Mouse (Mus musculus): ENCODE measurements at regions not wholly inside any gene's neighbourhood (a gene's known extent, or its start where the extent isn't known, plus 50 kb on each side); places are given as distances from the start of the nearest gene placed in this dataset.
A peak's percentile ranks its signal among the peaks of the same experiment; 100 is the strongest.

DNA sequence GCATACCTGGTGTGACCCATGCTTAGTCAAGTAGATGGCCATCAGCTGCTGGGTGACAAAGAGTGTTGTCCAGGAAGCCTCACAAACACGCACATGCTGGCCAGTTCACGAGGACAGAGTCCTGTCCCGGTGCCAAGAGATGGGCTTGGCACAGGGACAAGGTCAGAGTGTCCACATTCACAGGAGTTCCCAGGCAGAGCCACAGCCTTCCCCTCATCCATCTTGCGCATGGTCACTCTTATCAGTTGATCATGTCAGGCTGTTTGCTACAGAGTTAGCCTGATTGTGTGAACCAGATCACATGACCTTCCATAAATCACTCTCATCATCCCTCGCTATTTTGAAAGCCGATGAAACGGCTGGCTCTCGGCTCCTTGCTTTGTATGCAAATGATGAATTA, 103.6 kb downstream of the Gm11011 start:
- H3K27ac ChIP-seq = no peak overlapping the region
- H3K9me3 ChIP-seq (replicated peaks) = no peaks in the 10 kb centered on the region
- 61% methylated on average over 8 of the region's 8 CpGs for WGBS
- H3K27me3 ChIP-seq (ENCODE audit: low read depth, poor library complexity, severe bottlenecking) = no peaks in the 10 kb centered on the region
- H3K4me3 ChIP-seq = no peak overlapping the region
- H3K36me3 ChIP-seq = no peaks in the 10 kb centered on the region
- peaks cover 39% of the 10 kb centered on the region for H3K4me1 ChIP-seq
- no peak for DNase-seq (ENCODE audit: low spot score)

DNA sequence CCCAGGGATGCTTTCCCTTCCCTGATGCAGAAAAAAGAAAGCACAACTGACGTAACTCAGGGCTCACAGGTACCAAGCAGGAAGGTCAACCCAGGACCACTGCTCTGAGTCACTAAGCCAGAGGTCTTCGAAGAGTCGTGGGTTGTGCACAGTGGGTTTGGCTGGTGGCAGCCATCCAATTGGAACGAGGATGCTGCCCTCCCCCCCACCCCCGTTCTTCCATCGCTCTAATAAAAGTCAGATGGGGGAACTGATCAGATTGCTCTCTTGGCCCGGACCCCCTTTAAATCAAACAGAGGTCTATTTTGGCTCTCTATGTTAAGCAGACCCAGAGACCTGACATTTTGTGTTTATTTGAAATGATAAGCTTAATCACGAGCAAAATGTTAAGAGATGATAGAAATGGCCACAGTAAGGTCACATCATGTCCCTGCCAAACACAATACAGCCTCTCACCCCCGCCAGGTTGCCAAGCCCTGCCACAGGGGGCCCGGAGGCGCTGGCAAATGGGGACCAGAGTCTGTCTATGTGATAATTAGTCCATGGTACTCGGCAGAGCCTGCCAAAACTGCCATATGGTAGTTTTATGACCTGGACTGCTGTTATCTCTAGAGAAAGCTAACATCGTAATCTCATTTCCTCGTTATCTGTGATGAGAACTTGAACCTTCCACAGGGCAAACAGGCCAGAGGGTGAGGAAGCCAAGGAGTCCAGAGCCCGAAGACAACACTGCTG, 105.6 kb downstream of the Gm11011 start:
- no peaks in the 10 kb centered on the region for H3K36me3 ChIP-seq
- WGBS = 31% methylated on average over 15 of the region's 15 CpGs
- H3K9me3 ChIP-seq (replicated peaks) = 0 out of 2 replicates have a peak, but pooled peaks cover 2% of the 10 kb centered on the region
- no peaks in the 10 kb centered on the region for H3K27me3 ChIP-seq (ENCODE audit: low read depth, poor library complexity, severe bottlenecking)
- peak overlapping the region; percentile 62 for H3K27ac ChIP-seq
- H3K4me1 ChIP-seq = peaks cover 39% of the 10 kb centered on the region
- no peak overlapping the region for H3K4me3 ChIP-seq
- DNase-seq (ENCODE audit: low spot score) = no peak

DNA sequence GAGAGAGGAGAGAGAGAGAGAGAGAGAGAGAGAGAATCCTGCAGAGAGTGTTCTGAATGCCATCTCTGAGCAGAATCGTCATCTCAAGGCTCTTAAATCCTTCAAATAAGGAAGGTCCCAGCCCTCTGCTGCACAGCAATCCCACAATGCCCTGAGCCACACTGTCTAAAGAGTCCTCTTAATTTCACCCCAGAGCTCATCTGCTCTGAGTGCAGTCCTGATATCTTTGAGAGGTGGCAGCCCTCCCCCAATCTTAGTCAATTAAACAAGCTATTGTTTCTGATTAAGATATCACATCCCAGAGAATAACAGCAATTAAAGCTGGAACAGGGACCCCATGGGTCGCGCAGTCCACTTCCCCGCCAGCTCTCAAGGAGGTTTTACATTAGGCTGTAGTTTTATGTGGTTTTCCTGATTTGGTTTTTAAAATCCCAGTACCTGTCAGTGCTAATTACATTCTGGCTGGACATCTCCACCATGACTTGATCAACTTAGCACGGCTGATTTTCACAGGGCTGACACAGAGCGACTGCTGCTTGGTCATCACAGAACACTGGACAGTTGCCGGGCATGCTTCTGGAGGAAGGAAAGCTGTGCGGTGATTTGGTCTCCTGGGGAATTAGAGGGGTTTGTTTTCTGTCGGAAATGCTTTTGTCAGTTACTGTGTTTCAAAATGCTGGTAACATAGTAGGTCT, 113.0 kb downstream of the Gm11011 start:
- H3K4me3 ChIP-seq = no peak overlapping the region
- 0 out of 2 replicates have a peak, but pooled peaks cover 2% of the 10 kb centered on the region for H3K9me3 ChIP-seq (replicated peaks)
- no peak overlapping the region for H3K27ac ChIP-seq
- no peaks in the 10 kb centered on the region for H3K36me3 ChIP-seq
- 55% methylated on average over 9 of the region's 9 CpGs for WGBS
- H3K4me1 ChIP-seq = peaks cover 8% of the 10 kb centered on the region; the same call in 1 of the 2 replicates
- DNase-seq (ENCODE audit: low spot score) = no peak
- no peaks in the 10 kb centered on the region for H3K27me3 ChIP-seq (ENCODE audit: low read depth, poor library complexity, severe bottlenecking)

DNA sequence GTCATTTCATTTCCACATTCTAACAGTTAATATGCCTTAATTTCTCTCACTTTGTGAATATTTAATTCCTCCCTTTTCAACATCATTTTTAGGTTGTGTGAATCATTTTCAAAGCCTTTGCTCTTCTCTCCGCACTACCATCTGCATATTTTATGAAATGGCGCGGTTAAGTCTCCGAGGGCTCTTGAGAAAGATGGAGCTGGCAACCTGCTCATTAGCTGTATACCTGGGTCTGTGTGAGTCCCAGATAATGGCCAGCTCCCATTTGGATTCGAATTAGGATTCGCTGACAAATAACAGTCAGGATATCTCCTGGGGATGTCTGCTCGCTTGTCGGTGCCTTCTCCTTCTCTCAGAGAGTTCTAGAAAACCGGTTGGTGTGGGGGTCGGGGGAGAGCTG, 118.0 kb downstream of the Gm11011 start:
- no peak overlapping the region for H3K4me3 ChIP-seq
- no peaks in the 10 kb centered on the region for H3K9me3 ChIP-seq (replicated peaks)
- no peaks in the 10 kb centered on the region for H3K36me3 ChIP-seq
- no peaks in the 10 kb centered on the region for H3K27me3 ChIP-seq (ENCODE audit: low read depth, poor library complexity, severe bottlenecking)
- DNase-seq (ENCODE audit: low spot score) = no peak
- no peak overlapping the region for H3K27ac ChIP-seq
- peaks cover 11% of the 10 kb centered on the region for H3K4me1 ChIP-seq
- 92% methylated on average over 10 of the region's 10 CpGs for WGBS

DNA sequence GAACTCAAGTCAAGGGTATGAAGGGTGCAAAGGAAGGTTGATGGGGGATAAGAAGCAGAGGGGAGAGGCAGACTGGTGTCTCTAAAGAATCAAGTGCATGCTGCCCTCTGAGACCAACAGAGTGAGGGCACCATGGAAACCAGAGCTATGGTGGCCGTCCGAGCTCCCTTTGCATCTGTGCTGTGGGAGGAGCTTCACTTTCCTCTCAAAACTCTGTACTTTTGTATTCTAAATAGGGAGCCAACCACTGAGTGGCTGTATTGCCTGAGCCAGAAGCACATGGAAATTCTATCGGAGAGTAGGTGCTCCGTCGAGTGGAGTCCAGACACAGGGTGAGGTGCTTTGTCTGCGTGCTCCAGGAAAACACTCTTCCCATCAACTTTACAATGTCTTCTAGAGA, 119.9 kb downstream of the Gm11011 start:
- Histone ChIP-seq H3K4me3 (no peak overlapping the region), H3K36me3 (no peaks in the 10 kb centered on the region), H3K27me3 (ENCODE audit: low read depth, poor library complexity, severe bottlenecking) (no peaks in the 10 kb centered on the region), H3K4me1 (peaks cover 10% of the 10 kb centered on the region), H3K9me3 (replicated peaks) (no peaks in the 10 kb centered on the region), H3K27ac (no peak overlapping the region)
- no peak for DNase-seq (ENCODE audit: low spot score)
- WGBS = 93% methylated on average over 6 of the region's 6 CpGs

DNA sequence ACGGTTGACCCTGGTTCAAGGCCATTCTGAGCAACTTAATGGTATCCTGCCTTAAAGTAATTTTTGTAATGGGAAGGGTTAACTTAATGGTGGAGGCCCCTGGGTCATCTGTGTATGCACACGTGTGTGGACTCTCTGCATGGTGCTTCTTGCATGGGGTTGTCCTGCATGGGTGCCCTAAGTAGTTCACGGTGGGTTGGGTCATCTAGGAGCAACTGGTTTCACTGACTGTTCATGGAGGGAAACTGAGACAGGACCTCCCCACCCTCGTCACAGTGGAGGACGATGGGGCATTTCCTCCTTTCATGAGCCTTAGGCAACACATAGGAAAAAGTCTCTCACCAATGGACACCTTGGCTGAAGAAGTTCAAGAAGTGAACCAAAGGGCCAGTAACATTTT, 123.4 kb downstream of the Gm11011 start:
- H3K27ac ChIP-seq = no peak overlapping the region
- DNase-seq (ENCODE audit: low spot score) = no peak
- H3K36me3 ChIP-seq = no peaks in the 10 kb centered on the region
- H3K4me3 ChIP-seq = no peak overlapping the region
- 92% methylated on average over 5 of the region's 5 CpGs for WGBS
- H3K9me3 ChIP-seq (replicated peaks) = no peaks in the 10 kb centered on the region
- no peaks in the 10 kb centered on the region for H3K27me3 ChIP-seq (ENCODE audit: low read depth, poor library complexity, severe bottlenecking)
- peaks cover 17% of the 10 kb centered on the region for H3K4me1 ChIP-seq

DNA sequence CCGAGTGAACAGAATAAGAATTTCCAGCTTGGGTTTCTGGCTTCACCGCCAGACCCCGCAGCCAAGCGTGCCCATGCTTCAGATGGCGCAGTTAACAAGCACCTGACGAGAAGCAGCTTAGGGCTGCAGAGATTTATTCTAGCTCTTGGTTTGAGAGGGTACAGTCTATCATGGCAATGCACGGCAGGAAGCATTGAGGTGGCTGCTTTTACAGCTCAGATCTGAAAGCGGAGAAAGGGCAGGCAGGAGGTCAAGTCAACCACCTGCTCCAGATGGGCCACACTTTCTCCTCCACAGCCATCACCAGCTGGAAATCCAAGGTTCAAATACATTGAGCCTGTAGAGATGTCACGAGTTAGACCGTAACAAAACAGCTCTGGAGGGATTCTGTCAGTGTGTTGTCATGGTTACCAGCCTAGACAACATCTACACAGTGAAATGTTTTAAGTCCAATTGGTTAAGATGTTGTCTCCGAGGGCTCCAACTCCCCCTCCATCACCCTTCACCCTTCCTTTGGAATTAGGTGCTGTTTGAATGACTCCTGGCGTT, 126.0 kb downstream of the Gm11011 start:
- Histone ChIP-seq H3K9me3 (replicated peaks) (no peaks in the 10 kb centered on the region), H3K27ac (no peak overlapping the region), H3K4me3 (no peak overlapping the region), H3K36me3 (no peaks in the 10 kb centered on the region), H3K4me1 (peaks cover 6% of the 10 kb centered on the region; the same call in 1 of the 2 replicates), H3K27me3 (ENCODE audit: low read depth, poor library complexity, severe bottlenecking) (no peaks in the 10 kb centered on the region)
- WGBS = 84% methylated on average over 12 of the region's 12 CpGs
- DNase-seq (ENCODE audit: low spot score) = no peak

DNA sequence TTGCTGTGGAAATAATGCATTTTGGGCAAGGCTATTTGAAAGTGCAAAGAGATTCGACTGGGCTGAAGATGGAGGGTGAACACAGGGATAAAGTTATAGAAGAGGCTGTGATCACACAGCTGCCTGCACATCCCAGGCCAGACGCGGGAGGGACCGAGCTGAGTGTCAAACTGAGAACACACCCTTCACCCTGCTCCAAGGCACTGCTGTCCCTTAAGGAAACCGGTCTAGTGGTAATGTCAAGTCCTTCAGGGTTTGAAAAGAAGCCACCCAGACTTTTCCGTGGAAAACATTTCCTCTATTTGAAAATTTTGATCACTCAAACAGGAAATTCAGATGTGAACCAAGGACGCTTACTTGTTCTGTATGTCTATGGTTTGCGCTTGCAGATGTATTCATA, 134.6 kb downstream of the Gm11011 start:
- H3K4me3 ChIP-seq = no peak overlapping the region
- H3K27ac ChIP-seq = no peak overlapping the region
- 91% methylated on average over 8 of the region's 8 CpGs for WGBS
- no peaks in the 10 kb centered on the region for H3K4me1 ChIP-seq
- no peaks in the 10 kb centered on the region for H3K27me3 ChIP-seq (ENCODE audit: low read depth, poor library complexity, severe bottlenecking)
- no peaks in the 10 kb centered on the region for H3K9me3 ChIP-seq (replicated peaks)
- H3K36me3 ChIP-seq = no peaks in the 10 kb centered on the region
- no peak for DNase-seq (ENCODE audit: low spot score)

DNA sequence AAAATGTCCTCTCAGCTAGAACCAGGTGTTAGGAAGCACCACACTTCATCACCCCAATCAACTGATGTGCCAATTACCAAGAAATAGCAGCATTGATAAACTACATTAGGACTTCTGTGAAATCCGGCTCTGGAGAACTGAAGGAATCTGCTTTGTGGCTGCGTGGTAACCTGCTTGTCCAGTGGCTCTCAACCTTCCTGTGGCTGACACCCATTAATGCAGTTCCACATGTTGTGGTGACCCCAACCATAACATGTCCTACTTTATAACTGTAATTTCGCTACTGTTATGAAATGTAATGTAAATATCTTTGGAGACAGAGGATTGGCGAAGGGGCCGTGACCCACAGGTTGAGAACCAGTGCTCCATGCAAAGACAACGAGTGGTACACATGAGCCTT, 136.7 kb downstream of the Gm11011 start:
- DNase-seq (ENCODE audit: low spot score) = no peak
- Histone ChIP-seq H3K36me3 (no peaks in the 10 kb centered on the region), H3K4me3 (no peak overlapping the region), H3K4me1 (no peaks in the 10 kb centered on the region), H3K27me3 (ENCODE audit: low read depth, poor library complexity, severe bottlenecking) (no peaks in the 10 kb centered on the region), H3K27ac (no peak overlapping the region), H3K9me3 (replicated peaks) (no peaks in the 10 kb centered on the region)
- 91% methylated on average over 6 of the region's 6 CpGs for WGBS

DNA sequence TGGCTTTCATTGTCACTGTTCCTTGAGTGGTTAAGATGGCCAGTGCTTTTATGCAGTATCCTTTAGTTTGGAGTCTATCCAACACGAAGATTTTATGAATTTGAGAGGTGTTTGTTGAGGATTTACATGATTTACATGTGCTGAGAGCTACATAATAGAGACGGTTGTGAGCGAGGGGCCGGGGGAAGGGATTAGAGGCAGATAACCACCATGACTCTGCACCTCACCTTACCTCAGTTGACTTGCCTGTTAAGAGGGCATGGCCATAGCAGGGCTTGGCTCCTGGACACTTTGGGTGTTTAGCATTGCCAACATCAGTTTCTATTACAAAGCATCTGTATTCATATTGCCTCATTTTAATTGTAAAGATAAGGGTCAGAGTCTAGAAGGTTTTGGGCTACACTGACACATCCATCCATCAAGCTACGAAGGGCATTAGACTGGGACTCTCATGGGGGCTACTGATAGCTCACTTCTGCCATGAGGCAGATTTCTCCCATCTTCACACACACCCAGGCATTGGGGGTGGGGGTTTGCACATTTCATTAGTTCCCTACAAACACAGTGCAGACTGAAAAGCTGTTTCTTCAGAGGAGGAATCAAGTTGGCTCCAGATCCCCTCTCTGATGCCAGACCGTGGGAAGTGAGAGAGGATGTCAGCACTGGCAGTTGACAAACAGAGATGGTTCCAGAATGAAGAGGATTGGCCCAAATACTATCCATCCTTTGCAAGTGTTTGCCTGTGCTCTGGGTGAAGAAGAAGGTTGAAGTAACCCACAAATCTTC, 139.9 kb downstream of the Gm11011 start:
- DNase-seq (ENCODE audit: low spot score) = no peak
- Histone ChIP-seq H3K4me3 (no peak overlapping the region), H3K36me3 (no peaks in the 10 kb centered on the region), H3K27me3 (ENCODE audit: low read depth, poor library complexity, severe bottlenecking) (no peaks in the 10 kb centered on the region), H3K9me3 (replicated peaks) (no peaks in the 10 kb centered on the region), H3K4me1 (0 out of 2 replicates have a peak, but pooled peaks cover 7% of the 10 kb centered on the region), H3K27ac (no peak overlapping the region)
- WGBS = 81% methylated on average over 6 of the region's 6 CpGs

DNA sequence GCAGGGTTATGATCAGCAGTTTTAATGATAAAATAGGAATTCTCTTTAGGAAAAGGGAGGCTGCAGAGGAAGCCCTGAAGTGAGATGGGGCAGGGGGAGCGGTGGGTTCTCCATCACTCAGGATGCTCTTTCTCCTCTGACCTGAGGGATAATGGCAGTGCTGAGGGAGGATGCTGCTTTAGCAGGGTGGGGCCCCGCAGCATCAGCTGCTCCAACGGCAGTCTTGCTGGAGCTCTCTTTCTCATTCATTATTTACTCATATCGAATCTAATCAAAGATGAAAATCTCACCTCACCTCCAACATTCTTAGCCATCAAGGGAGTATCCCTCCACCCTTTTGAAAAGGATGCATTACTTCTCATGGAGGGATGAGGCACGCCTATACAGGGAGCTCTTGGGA, 141.7 kb downstream of the Gm11011 start:
- DNase-seq (ENCODE audit: low spot score) = no peak
- no peaks in the 10 kb centered on the region for H3K27me3 ChIP-seq (ENCODE audit: low read depth, poor library complexity, severe bottlenecking)
- WGBS = 94% methylated on average over 5 of the region's 5 CpGs
- no peaks in the 10 kb centered on the region for H3K36me3 ChIP-seq
- no peak overlapping the region for H3K27ac ChIP-seq
- H3K4me1 ChIP-seq = 0 out of 2 replicates have a peak, but pooled peaks cover 7% of the 10 kb centered on the region
- H3K9me3 ChIP-seq (replicated peaks) = no peaks in the 10 kb centered on the region
- H3K4me3 ChIP-seq = no peak overlapping the region

DNA sequence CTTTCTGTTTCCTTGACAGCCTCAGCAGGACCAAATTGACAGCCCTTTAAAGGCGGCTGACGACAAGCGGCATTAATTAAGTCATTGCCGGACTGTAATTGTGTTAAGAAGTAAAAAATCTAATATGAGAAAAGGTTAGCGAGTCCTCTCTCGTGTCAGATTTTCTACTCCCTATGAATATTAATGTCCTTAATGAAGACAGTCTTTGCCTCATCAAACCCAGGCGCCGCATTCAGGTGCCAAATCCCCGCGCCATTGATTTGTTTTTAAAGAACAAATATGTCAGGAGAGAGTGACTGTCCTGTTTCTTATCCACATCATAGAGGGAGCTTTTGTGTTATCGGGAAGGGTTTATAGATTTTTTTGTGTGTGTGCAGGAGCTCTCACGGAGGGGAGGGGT, 142.2 kb downstream of the Gm11011 start:
- no peaks in the 10 kb centered on the region for H3K27me3 ChIP-seq (ENCODE audit: low read depth, poor library complexity, severe bottlenecking)
- 93% methylated on average over 12 of the region's 12 CpGs for WGBS

DNA sequence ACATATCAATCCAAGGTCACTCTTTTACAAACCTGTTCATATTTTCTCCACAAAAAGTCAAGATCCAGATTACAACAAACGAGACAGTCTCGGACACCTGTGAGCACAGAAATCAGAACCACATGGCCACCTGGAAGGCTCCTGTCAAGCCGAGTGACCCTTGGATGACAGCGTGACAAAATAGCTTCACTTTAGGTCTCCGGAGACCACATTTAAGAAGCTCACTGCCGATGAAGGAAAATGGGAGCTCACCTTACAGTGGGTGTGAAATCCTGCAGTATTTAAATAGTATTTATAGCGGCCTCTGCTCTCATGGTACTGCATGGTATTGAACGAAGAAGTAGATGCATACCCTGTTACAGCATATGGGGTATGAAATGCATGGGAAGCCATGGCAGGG, 144.3 kb downstream of the Gm11011 start:
- no peak overlapping the region for H3K27ac ChIP-seq
- no peaks in the 10 kb centered on the region for H3K36me3 ChIP-seq
- no peak for DNase-seq (ENCODE audit: low spot score)
- 80% methylated on average over 8 of the region's 8 CpGs for WGBS
- no peaks in the 10 kb centered on the region for H3K27me3 ChIP-seq (ENCODE audit: low read depth, poor library complexity, severe bottlenecking)
- no peak overlapping the region for H3K4me3 ChIP-seq
- H3K4me1 ChIP-seq = 0 out of 2 replicates have a peak, but pooled peaks cover 7% of the 10 kb centered on the region
- no peaks in the 10 kb centered on the region for H3K9me3 ChIP-seq (replicated peaks)

More for the DNA sequence above, 142.2 kb downstream of the Gm11011 start:
- no peaks in the 10 kb centered on the region for H3K9me3 ChIP-seq (replicated peaks)
- H3K4me3 ChIP-seq = no peak overlapping the region
- H3K27ac ChIP-seq = no peak overlapping the region
- H3K36me3 ChIP-seq = no peaks in the 10 kb centered on the region
- DNase-seq (ENCODE audit: low spot score) = no peak
- 0 out of 2 replicates have a peak, but pooled peaks cover 7% of the 10 kb centered on the region for H3K4me1 ChIP-seq

Measured in limb, embryonic 10.5 days (tissue).